Mouse (Mus musculus): ENCODE measurements around the gene Renbp.
A peak's percentile ranks its signal among the peaks of the same experiment; 100 is the strongest.

Gene Renbp

DNA sequence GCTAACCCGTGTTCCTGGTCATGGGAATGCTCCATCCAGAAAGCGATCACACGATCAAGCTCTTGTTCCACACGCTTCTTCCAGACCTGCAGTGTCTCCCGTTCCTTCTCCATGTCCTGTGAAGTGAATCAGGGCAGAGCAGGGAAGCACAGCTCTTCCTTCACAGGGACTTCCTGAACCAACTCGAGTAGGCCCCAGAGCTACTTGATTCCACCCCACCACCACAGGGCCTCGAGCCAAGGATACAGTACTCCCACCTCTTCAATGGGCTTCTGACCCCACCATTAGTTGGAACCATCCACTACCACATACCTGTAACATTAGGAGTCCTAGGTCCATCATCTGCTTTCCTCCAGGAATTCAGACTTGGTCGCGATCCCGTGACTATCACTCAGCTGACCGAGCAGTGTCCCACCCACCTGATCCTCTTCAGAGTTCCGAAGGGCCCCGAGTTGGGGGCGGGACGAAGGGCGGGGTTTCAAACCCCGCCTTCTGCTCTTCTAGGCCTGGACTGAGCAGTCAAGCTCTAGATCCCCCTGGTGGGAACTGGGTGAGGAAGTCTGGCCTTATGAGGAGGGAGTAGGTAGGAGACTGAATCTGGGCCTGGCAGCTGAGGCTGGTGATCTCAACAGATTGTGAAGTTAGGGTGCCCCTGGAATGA, at the start of gene Renbp:
Renbp (minus strand) TSS at position 449 of the 661 bp plus-strand sequence.
- no peak for ATAC-seq (ENCODE audit: low TSS enrichment)

DNA sequence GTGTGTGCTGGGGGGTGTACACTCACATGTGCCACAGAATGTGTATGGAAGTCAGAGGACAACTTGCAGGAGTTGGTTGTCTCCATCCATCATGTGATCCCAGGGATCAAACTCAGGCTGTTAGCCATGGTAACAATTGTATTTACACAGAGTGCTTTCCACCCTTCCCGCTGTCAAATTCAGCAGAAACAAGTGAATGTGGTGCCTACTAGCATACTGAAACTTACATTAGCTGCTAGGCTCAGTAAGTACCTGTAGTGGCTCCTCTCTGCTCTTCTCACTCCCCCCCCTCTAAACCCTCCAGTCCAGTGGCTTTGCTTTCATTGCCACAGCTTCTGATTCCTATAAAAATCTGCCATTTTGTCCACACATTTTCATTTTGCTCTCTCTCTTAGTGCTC, 47.1 kb upstream of the Renbp start:
- ATAC-seq (ENCODE audit: low TSS enrichment), result no peak

- no peak for ATAC-seq (ENCODE audit: low TSS enrichment)
Observed at GRCm38 (mm10) chrX:73976283-73976682, 45.6 kb upstream of the Renbp start.

- no peak for ATAC-seq (ENCODE audit: low TSS enrichment)
Observed at GRCm38 (mm10) chrX:73972774-73973173, 42.1 kb upstream of the Renbp start.

DNA sequence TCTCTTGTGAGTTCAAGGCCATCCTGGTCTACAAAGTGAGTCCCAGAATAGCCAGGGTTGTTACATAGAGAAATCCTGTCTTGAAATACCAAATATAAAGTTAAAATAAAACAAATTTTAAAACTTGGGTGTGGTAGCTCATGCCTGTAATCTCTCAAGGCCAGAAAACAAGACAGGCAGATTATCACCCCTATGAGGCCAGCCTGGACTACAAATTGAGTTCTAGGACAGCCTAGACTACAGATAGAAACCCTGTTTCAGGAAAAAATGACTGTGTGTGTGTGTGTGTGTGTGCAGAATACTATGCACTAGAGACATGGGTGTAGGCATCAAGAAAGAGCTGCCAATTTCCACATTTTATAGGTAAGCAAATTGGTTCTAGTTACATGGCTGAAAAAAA, 40.1 kb upstream of the Renbp start:
- ATAC-seq (ENCODE audit: low TSS enrichment), result no peak

DNA sequence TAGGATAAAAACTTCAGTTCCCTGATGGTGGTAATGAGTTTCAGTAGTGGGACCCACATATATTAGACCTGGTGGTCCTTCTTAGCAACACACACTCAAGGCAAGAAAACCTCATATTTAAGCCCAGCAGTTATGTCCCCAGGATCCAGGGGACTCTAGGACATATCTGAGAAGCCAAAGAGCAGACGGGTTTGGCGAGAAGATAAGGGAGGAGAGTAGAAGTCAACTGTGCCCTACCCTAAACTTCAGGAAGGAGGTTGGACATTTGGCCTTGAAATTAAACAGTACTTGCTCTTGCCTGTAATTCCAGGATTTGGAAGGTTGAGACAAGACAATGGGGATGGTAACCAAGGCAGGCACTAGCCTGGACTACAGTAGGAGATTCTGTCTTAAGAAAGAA, 39.1 kb upstream of the Renbp start:
- no peak for ATAC-seq (ENCODE audit: low TSS enrichment)

- no peak for ATAC-seq (ENCODE audit: low TSS enrichment)
Observed at GRCm38 (mm10) chrX:73969167-73969566, 38.5 kb upstream of the Renbp start.

DNA sequence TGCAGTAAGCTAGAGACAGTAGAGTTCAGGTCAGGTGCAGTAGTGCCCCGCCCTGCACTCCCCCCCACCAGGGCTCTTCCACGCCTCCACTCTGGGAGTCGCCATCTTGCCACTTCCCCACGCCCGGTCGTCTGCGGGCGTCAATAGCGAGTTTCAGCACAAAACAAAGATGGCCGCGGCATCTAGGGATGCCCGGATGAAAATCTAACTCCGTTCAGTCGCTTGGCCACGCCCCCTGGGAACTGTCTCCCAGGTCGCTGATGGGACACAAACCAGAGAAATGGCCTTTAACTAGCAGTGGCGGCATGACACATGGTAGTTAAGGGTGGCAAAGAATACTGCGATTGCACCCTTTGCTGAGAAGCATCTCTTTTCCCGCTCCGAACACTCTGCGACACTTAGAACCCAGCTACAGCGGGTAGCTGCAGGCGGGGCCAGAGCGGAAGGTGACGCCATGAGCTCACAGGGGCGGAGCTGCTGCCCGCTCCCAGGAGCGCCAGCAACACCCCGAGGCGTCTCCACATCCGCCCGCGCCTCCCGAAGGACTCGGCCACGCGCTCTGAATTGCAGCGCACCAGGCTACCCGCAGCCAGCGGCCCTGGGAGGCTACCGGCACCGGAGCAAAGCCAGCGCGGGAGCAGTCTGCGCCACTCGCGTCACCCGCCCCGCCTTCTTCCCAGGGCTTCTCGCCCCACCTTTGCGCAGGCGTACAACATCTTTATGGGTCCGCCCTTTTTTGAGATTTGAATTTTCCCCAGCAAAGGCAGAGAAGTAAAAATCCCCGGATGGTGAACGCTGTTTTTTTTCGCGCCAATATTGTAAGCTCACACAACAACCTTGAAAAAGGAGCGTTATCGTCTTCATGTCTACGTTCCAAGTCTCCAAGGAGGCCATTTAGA, 36.8 kb upstream of the Renbp start:
- ATAC-seq (ENCODE audit: low TSS enrichment), result peak; percentile 79

DNA sequence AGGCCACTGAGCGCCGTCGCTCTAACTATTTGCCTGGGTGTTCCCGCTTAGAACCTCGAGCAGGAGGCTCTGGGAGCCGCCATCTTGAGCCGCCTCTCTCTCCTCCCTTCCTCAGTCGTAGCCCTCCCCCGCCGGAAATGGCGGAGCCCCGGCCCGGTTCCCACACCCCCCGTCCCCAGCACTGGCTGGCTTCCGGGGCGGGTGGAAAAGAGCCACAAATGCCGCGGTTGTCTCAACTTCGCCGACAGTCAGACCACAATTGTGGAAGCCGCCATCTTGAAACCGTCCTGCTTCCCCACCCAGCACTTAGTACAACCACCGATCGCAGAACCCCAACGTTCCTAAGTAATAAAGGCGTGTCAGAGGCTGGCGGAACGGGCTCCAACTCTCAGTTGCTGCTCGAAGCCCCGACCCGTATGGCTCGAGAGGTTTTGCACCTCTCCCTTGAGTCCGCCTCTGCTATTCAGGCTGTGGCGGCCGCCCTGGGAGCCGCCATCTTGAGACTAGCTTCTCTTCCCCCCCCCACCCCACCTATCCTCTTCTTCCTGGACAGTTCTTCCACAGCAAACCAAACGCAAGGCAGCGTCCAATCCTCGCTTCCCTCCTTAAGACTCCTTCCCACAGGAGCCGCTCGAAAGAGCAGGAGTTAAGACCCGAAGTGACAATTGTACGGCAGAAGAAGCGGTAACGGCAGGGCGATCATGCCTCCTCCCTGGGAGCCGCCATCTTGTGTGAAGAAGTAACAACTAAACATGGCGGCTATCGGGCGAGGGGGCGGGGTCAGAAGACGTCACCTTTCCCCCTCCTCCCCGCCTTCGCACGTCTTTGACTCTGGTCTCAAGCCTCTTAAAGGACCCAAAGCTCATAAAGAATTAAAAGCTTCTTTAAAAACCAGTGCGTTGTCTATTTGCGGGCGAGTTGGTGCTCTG, 35.9 kb upstream of the Renbp start, which contains the start of gene Hcfc1:
Hcfc1 (minus strand) TSS at position 110 of the 929 bp plus-strand sequence.
- ATAC-seq (ENCODE audit: low TSS enrichment), result peak; percentile 54

DNA sequence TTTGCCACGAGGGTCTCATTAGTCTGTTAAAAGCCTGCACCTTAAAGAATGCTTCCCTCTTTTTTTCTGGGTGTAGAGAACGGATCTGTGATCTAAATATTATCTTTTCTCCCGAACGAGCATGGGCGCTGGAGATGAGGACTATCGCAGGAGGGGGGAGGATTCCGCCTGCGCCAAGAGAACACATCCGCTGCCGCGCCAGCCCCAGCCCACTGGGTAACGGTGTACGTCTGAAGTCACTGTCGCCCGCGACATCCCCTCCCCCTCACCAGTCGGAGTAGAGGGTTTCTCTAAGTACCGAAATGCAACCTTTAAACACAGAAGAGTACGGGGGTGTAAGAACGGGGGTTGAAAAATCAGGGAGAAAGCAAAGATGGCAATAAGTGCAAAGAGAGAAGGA, 34.7 kb upstream of the Renbp start:
- ATAC-seq (ENCODE audit: low TSS enrichment), result no peak

- ATAC-seq (ENCODE audit: low TSS enrichment), result no peak
Observed at GRCm38 (mm10) chrX:73964363-73964762, 33.7 kb upstream of the Renbp start.

GRCm38 (mm10) chrX:73954988-73955387, 24.3 kb upstream of the Renbp start:
- no peak for ATAC-seq (ENCODE audit: low TSS enrichment)

DNA sequence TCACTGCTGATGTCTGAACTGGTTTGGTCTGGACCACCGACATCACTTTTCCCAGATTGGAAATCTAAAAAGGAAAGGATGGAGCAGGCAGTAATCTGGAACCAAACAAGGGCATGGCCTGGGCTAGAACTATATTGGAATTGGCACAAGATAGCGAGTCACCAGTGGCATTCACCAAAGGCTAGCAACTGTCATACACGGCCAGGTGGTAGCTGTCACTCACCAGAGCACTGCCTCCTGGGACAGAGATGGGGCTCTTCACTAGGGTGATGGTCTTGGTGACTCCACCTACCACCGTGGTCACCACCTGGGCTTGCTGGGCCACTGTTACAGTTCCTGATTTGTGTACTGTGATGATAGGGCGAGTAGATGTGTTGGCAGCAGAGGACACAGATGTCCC, 22.0 kb upstream of the Renbp start:
- ATAC-seq (ENCODE audit: low TSS enrichment), result no peak

GRCm38 (mm10) chrX:73949341-73949740, 18.7 kb upstream of the Renbp start:
- ATAC-seq (ENCODE audit: low TSS enrichment), result no peak

DNA sequence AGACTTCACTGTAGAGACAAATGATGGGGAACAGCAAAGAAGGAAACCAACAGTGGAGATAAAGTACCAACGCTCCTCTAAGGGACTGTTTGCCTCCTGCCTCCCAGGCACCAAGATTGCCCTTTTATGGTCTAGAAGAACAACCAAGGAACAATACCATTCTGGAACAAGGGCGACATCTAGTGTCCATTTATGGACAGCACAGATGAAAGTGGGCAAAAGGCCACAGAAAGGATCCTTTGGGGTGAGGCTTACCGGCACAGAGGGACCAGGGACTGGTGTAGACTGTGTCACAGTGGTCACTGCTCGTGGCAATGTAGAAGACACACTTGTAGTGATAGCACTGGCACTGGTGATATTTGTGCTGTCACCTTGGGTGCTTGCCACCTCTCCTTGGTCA, 18.0 kb upstream of the Renbp start:
- ATAC-seq (ENCODE audit: low TSS enrichment), result peak; percentile 78

- no peak for ATAC-seq (ENCODE audit: low TSS enrichment)
Observed at GRCm38 (mm10) chrX:73946896-73947295, 16.2 kb upstream of the Renbp start.

DNA sequence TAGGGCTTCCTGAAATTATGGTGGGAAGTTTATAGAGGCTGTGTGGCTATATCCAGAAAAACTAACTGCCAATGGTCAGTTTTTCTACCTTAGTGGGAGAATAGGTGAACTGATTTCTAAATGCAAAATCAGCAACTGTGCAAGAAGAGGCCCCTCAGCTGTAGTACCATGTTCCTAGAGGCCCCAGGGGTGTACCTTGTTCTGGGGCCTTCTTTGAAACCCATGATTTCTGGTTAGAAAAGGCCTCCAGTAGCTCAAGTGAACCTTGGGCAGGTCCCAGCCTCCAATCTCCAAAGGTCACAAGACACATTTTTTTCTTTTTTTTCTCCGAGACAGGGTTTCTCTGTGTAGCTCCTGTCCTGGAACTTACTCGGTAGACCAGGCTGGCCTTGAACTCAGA, 11.6 kb upstream of the Renbp start:
- ATAC-seq (ENCODE audit: low TSS enrichment), result no peak

DNA sequence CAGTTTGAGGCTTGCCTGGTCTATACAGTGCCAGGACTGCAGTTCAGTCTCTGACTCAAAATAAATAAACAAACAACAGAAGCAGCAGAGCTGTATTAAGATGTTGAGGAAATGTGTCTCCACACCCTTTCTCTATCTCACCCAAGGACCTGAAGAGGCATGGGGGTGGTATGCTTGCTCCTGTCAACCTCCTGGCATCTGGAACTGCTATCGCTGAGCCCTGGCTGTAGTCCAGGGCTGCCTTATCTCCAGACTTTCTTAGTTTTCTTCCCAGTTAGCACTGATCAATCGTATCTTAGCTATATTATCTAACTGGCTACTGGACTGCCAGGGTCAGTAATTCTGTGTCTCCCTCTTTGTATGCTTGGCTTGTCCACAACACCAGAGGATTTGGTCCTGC, 11.2 kb upstream of the Renbp start:
- no peak for ATAC-seq (ENCODE audit: low TSS enrichment)

- ATAC-seq (ENCODE audit: low TSS enrichment), result no peak
Observed at GRCm38 (mm10) chrX:73931871-73932270, 1.2 kb upstream of the Renbp start.

- no peak for ATAC-seq (ENCODE audit: low TSS enrichment)
Observed at GRCm38 (mm10) chrX:73922550-73922882, 8.1 kb downstream of the Renbp start.

GRCm38 (mm10) chrX:73921823-73922549, 8.7 kb downstream of the Renbp start, which contains the start of the genes Arhgap4 and Naa10:
TSS of gene Arhgap4 (minus strand) at chrX:73921870.
TSS of gene Naa10 (minus strand) at chrX:73921944.
- peak; percentile 97 for ATAC-seq (ENCODE audit: low TSS enrichment)
